In genomic region chr12:39123391-39124095, GRCm38 (mm10) we compare ENCODE assay signal across 28 mouse cellular contexts.
"Had no signal": no experiment of that assay in that cellular context is flagged by ENCODE, and none has a peak within 500 bp of the region (broad histone marks: within the 10 kb centered on the region; RNA-seq: fewer than 3 reads in every experiment).

No protein-coding gene starts in this region.

- H3K36me3 ChIP-seq: heart, embryonic 10.5 days; heart, embryonic 12.5 days; hindbrain, embryonic 10.5 days; hindbrain, embryonic 12.5 days; kidney, embryonic 15.5 days; limb, embryonic 13.5 days; limb, embryonic 15.5 days; liver, embryonic 12.5 days had no signal

- H3K9me3 ChIP-seq: heart, embryonic 12.5 days; hindbrain, embryonic 10.5 days; hindbrain, embryonic 12.5 days; kidney, embryonic 15.5 days; limb, embryonic 15.5 days; liver, embryonic 12.5 days had no signal

- H3K4me1 ChIP-seq: heart, embryonic 10.5 days; heart, embryonic 12.5 days; hindbrain, embryonic 10.5 days; hindbrain, embryonic 12.5 days; kidney, embryonic 15.5 days; limb, embryonic 13.5 days; limb, embryonic 15.5 days; liver, embryonic 12.5 days had no signal

- H3K4me3 ChIP-seq: gastrocnemius, adult 2 months; heart, embryonic 10.5 days; heart, embryonic 12.5 days; hindbrain, embryonic 10.5 days; hindbrain, embryonic 12.5 days; kidney, embryonic 15.5 days; limb, embryonic 13.5 days; limb, embryonic 15.5 days; liver, embryonic 12.5 days had no signal

- H3K4me2 ChIP-seq: heart, embryonic 12.5 days; hindbrain, embryonic 12.5 days; hindbrain, embryonic 14.5 days; kidney, embryonic 15.5 days; limb, embryonic 13.5 days; limb, embryonic 15.5 days; liver, embryonic 12.5 days had no signal

- ATAC-seq: hindbrain, embryonic 16.5 days; inflammation-experienced regulatory T-cells, adult 6 months; intestine, embryonic 16.5 days; liver, embryonic 12.5 days had no signal

- H3K9ac ChIP-seq: heart, embryonic 12.5 days; hindbrain, embryonic 12.5 days; hindbrain, embryonic 14.5 days; kidney, embryonic 15.5 days; limb, embryonic 13.5 days; limb, embryonic 15.5 days; liver, embryonic 12.5 days; liver, embryonic 14.5 days had no signal

- H3K27ac ChIP-seq: gastrocnemius, adult 2 months; heart, embryonic 10.5 days; hindbrain, embryonic 10.5 days; hindbrain, embryonic 12.5 days; hindbrain, embryonic 14.5 days; kidney, embryonic 15.5 days; kidney, postnatal 0 days; limb, embryonic 13.5 days; limb, embryonic 15.5 days; liver, embryonic 12.5 days; liver, embryonic 14.5 days had no signal

- H3K27me3 ChIP-seq: heart, embryonic 12.5 days; hindbrain, embryonic 12.5 days; kidney, embryonic 15.5 days; limb, embryonic 13.5 days; limb, embryonic 15.5 days; liver, embryonic 12.5 days had no signal

- DNase-seq: gastrocnemius, adult 2 months; gastrocnemius, postnatal 10 days; gastrocnemius, postnatal 25 days; heart, adult 18-20 months; heart, postnatal 10 days; heart, postnatal 4 days; kidney, adult 11 months; kidney, adult 2 months; kidney, adult 9 months; kidney, postnatal 14 days; kidney, postnatal 36 days; layer of hippocampus, adult 9-11 months; layer of hippocampus, postnatal 36 days; left cerebral cortex, postnatal 4 days had no signal
